Mouse (Mus musculus): ENCODE measurements around the gene Klk1b3. TPM values are rescaled to one million over a fixed set of nuclear protein-coding genes. Genes with fewer than 3 reads are reported as not detected.
"Not testable (repeated sequence)": the region's sequence is repeated elsewhere in the genome, so short reads cannot be mapped to it uniquely, and the experiment has no call there.

Klk1b3 gene
- polyA plus RNA-seq (2015; fragmentation: Nextera tagmentation; extraction: Ambion mirVana), result 0.36 and 0.47 TPM in 2 replicates

- Histone ChIP-seq H3K36me3 (ENCODE audit: insufficient read depth, low read length) (no peaks in the 10 kb centered on the region), H3K27ac (no peak within 1 kb of the TSS), H3K9ac (ENCODE audit: low read depth, low read length) (no peak within 1 kb of the TSS), H3K4me1 (replicated peaks; ENCODE audit: insufficient read depth, low read length) (no peaks in the 10 kb centered on the region), H3K4me3 (replicated peaks; ENCODE audit: low read depth, low read length) (no peak within 1 kb of the TSS), H3K4me2 (ENCODE audit: low read length) (no peak within 1 kb of the TSS), H3K9me3 (replicated peaks; ENCODE audit: low read length) (no peaks in the 10 kb centered on the region), H3K27me3 (ENCODE audit: insufficient read depth, low read length) (no peaks in the 10 kb centered on the region)
- no peak for TF ChIP-seq CTCF (IDR thresholded peaks at IDR 0.05; ENCODE audit: low read depth)
- no peak for ATAC-seq (replicated peaks; ENCODE audit: low FRiP score, low read depth)
- 59% methylated on average over 3 of the region's 3 CpGs for WGBS
- no peak for DNase-seq (ENCODE audit: low spot score)
Observed at GRCm38 (mm10) chr7:44197891-44198290, at the start of gene Klk1b3. Gene Klk1b3 (plus strand): TSS chr7:44198191.

- DNase-seq (ENCODE audit: low spot score) (peak; percentile 14), ATAC-seq (replicated peaks; ENCODE audit: low FRiP score, low read depth) (peak; percentile 54)
- Histone ChIP-seq H3K27me3 (ENCODE audit: insufficient read depth, low read length) (no peaks in the 10 kb centered on the region), H3K9me3 (replicated peaks; ENCODE audit: low read length) (no peaks in the 10 kb centered on the region), H3K4me2 (ENCODE audit: low read length) (0 out of 2 replicates have a peak overlapping the region, but pooled peaks have one; percentile 10), H3K9ac (ENCODE audit: low read depth, low read length) (no peak overlapping the region), H3K36me3 (ENCODE audit: insufficient read depth, low read length) (no peaks in the 10 kb centered on the region), H3K27ac (peak overlapping the region; percentile 57; the same call in 1 of the 2 replicates), H3K4me3 (replicated peaks; ENCODE audit: low read depth, low read length) (no peak overlapping the region), H3K4me1 (replicated peaks; ENCODE audit: insufficient read depth, low read length) (no peaks in the 10 kb centered on the region; the same call in 1 of the 2 replicates)
- 41% methylated on average over 9 of the region's 9 CpGs for whole genome bisulfite sequencing
- TF ChIP-seq CTCF (IDR thresholded peaks at IDR 0.05; ENCODE audit: low read depth), result no peak
Observed at GRCm38 (mm10) chr7:44179299-44180045, 18.5 kb upstream of the Klk1b3 start.

- H3K9me3 ChIP-seq (replicated peaks; ENCODE audit: low read length); DNase-seq (ENCODE audit: low spot score); H3K27me3 ChIP-seq (ENCODE audit: insufficient read depth, low read length); H3K4me3 ChIP-seq (replicated peaks; ENCODE audit: low read depth, low read length); H3K4me1 ChIP-seq (replicated peaks; ENCODE audit: insufficient read depth, low read length); H3K4me2 ChIP-seq (ENCODE audit: low read length); H3K27ac ChIP-seq; H3K9ac ChIP-seq (ENCODE audit: low read depth, low read length); H3K36me3 ChIP-seq (ENCODE audit: insufficient read depth, low read length); ATAC-seq (replicated peaks; ENCODE audit: low FRiP score, low read depth): not testable (repeated sequence)
- 39% methylated on average over 8 of the region's 8 CpGs for WGBS
- peak; percentile 5; the same call in 1 of the 2 replicates for TF ChIP-seq CTCF (IDR thresholded peaks at IDR 0.05; ENCODE audit: low read depth)
Observed at GRCm38 (mm10) chr7:44186516-44186915, 11.5 kb upstream of the Klk1b3 start.

- not testable (repeated sequence) for ATAC-seq (replicated peaks; ENCODE audit: low FRiP score, low read depth); H3K36me3 ChIP-seq (ENCODE audit: insufficient read depth, low read length); H3K4me1 ChIP-seq (replicated peaks; ENCODE audit: insufficient read depth, low read length); DNase-seq (ENCODE audit: low spot score); H3K4me2 ChIP-seq (ENCODE audit: low read length); H3K9me3 ChIP-seq (replicated peaks; ENCODE audit: low read length); H3K27ac ChIP-seq; H3K4me3 ChIP-seq (replicated peaks; ENCODE audit: low read depth, low read length); H3K27me3 ChIP-seq (ENCODE audit: insufficient read depth, low read length); H3K9ac ChIP-seq (ENCODE audit: low read depth, low read length)
Observed at GRCm38 (mm10) chr7:44187936-44188335, 10.1 kb upstream of the Klk1b3 start, which contains the start of gene Klk1b24. Gene Klk1b24 (plus strand): TSS chr7:44188236.

- H3K4me1 ChIP-seq (replicated peaks; ENCODE audit: insufficient read depth, low read length); H3K36me3 ChIP-seq (ENCODE audit: insufficient read depth, low read length); ATAC-seq (replicated peaks; ENCODE audit: low FRiP score, low read depth); DNase-seq (ENCODE audit: low spot score); H3K4me2 ChIP-seq (ENCODE audit: low read length); H3K27me3 ChIP-seq (ENCODE audit: insufficient read depth, low read length); H3K9ac ChIP-seq (ENCODE audit: low read depth, low read length); H3K27ac ChIP-seq; H3K9me3 ChIP-seq (replicated peaks; ENCODE audit: low read length); H3K4me3 ChIP-seq (replicated peaks; ENCODE audit: low read depth, low read length): not testable (repeated sequence)
- WGBS, result 90% methylated on average over 1 of the region's 1 CpGs
Observed at GRCm38 (mm10) chr7:44193466-44193865, 4.5 kb upstream of the Klk1b3 start.

- not testable (repeated sequence) for H3K9me3 ChIP-seq (replicated peaks; ENCODE audit: low read length); H3K27me3 ChIP-seq (ENCODE audit: insufficient read depth, low read length); H3K4me1 ChIP-seq (replicated peaks; ENCODE audit: insufficient read depth, low read length); H3K36me3 ChIP-seq (ENCODE audit: insufficient read depth, low read length); DNase-seq (ENCODE audit: low spot score); H3K4me2 ChIP-seq (ENCODE audit: low read length); H3K4me3 ChIP-seq (replicated peaks; ENCODE audit: low read depth, low read length); H3K9ac ChIP-seq (ENCODE audit: low read depth, low read length); ATAC-seq (replicated peaks; ENCODE audit: low FRiP score, low read depth); H3K27ac ChIP-seq
- 32% methylated on average over 3 of the region's 3 CpGs for WGBS
Observed at GRCm38 (mm10) chr7:44207135-44207534, 9.1 kb downstream of the Klk1b3 start, which contains the start of gene Klk1b4. Gene Klk1b4 (plus strand): TSS chr7:44207435.
